Mouse (Mus musculus) embryonic facial prominence, embryonic 14.5 days (tissue): Measurements from ENCODE around the gene Arhgap28. TPM values are rescaled to one million over a fixed set of nuclear protein-coding genes. Genes with fewer than 3 reads are reported as not detected.

Experiments
- ATAC-seq: fragments of 200-750 bp; cut with Nextera tagmentation; 2 replicates; pipeline ENCODE4 v1.8.0; 2017; ENCODE audit warnings: low read depth, moderate number of reproducible peaks, moderate TSS enrichment
- DNase-seq: peaks from one replicate; pipeline ENCODE4 v3.0.0-alpha.2; 2015; ENCODE audit warnings: low spot score
- H3K27ac ChIP-seq: fragments of 300-500 bp; sonication (generic); replicated peaks from 2 replicates; pipeline ENCODE4 v1.5.1; 2014; ENCODE audit warnings: low read depth, mild to moderate bottlenecking, low read length, moderate library complexity
- H3K27me3 ChIP-seq: fragments of 300-500 bp; sonication (generic); replicated peaks from 2 replicates; pipeline ENCODE4 v1.6.1; 2014; ENCODE audit warnings: low read length; ENCODE audit not compliant: control insufficient read depth, insufficient read depth
- H3K36me3 ChIP-seq: fragments of 300-500 bp; sonication (generic); 2 replicates; pipeline ENCODE4 v1.6.1; 2014; ENCODE audit warnings: low read length, mixed read lengths; ENCODE audit not compliant: control insufficient read depth, insufficient read depth
- H3K4me1 ChIP-seq: fragments of 300-500 bp; sonication (generic); 2 replicates; pipeline ENCODE4 v1.6.1; 2014; ENCODE audit warnings: antibody characterized with exemption, low read length; ENCODE audit not compliant: control insufficient read depth, insufficient read depth
- H3K4me2 ChIP-seq: fragments of 300-500 bp; sonication (generic); 2 replicates; pipeline ENCODE4 v1.6.1; 2014; ENCODE audit warnings: low read depth, mild to moderate bottlenecking, low read length, moderate library complexity, mixed read lengths
- H3K4me3 ChIP-seq: fragments of 300-500 bp; sonication (generic); 2 replicates; pipeline ENCODE4 v1.5.1; 2014; ENCODE audit warnings: low read depth, mild to moderate bottlenecking, low read length
- H3K9ac ChIP-seq: fragments of 300-500 bp; sonication (generic); 2 replicates; pipeline ENCODE4 v1.6.1; 2014; ENCODE audit warnings: low read depth, mild to moderate bottlenecking, low read length, moderate library complexity, mixed read lengths
- H3K9me3 ChIP-seq: fragments of 300-500 bp; sonication (generic); 2 replicates; pipeline ENCODE4 v1.6.1; 2016; ENCODE audit warnings: low read length; ENCODE audit not compliant: control insufficient read depth
- WGBS: fragments of 180-500 bp; shearing (Covaris S2); extraction: QIAGEN DNeasy Blood & Tissue Kit; methylation state at CpG from one replicate; pipeline ENCODE4 v1.1.7; 2014; 5-methylcytosine and 5-hydroxymethylcytosine counted together
- polyA plus RNA-seq: library from polyadenylated mRNA; unstranded; fragments of >200 nt; fragmentation: Nextera tagmentation; extraction: Ambion mirVana; gene quantifications from 2 replicates; pipeline ENCODE4 v1.2.1, GENCODE M21; 2014

The Arhgap28 gene
- polyA plus RNA-seq, 1 experiment from 2014 or later = 49.2 TPM

DNA sequence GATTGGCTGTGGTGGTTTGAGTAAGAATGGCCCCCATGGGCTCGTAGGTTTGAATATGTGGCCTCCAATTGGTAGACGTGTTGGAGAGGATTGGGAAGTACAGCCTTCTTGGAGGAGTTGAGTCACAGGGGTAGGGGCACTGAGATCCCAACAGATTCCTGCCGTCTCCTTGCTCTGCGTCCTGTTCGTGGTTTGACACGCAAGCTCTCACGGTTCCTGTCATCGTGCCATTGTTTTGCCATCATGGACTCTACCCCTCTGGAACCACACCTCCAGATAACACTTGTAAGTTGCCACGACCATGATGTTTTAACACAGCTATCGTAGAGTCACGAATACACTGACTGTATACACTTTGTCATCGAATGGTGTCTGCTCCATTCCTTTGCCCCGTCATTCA, 165.0 kb downstream of the Arhgap28 start:
- Histone ChIP-seq H3K4me3 (no peak overlapping the region), H3K36me3 (peaks cover 13% of the 10 kb centered on the region), H3K27me3 (no peaks in the 10 kb centered on the region), H3K4me1 (no peaks in the 10 kb centered on the region), H3K9me3 (peaks cover 8% of the 10 kb centered on the region; the same call in 1 of the 2 replicates), H3K27ac (no peak overlapping the region), H3K9ac (no peak overlapping the region), H3K4me2 (no peak overlapping the region)
- 90% methylated on average over 13 of the region's 13 CpGs for whole genome bisulfite sequencing
- ATAC-seq (no peak), DNase-seq (no peak)

DNA sequence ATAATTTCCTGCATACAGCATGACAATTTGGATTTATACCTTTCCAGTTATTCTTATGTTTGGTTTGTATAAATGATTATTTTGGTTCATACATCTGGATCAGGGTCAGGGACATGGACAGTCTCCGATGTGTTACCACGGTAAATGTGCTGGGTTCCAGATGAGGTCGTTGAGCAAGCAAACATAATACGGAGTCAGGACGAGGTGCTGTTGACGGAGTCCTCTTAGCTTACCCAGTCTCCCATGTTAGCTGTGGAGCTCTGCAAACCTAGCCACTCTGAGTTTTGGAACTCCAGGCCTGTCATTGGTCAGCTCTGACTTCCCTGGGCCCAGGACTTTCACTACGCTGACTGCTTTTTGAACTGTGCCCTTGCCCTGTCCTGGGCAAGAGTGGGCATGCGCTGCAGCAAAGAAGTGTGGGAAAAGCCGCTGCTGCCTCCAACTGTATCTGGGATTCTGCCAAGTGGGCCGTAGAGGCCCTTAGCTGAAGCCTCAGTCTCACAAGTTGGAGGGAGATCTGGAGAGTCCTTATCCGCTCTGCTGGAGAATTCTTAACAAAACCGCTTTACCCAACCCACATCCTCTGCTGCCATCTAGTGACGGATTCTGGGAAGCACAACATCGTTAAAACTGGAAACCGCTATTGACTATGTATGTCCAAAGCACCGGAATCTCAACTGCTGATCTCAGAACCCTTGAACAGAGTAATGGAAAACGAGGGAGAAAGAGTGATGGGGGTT, 166.4 kb downstream of the Arhgap28 start:
- peak; percentile 33; the same call in 1 of the 2 replicates for ATAC-seq
- 60% methylated on average over 17 of the region's 17 CpGs for WGBS

DNA sequence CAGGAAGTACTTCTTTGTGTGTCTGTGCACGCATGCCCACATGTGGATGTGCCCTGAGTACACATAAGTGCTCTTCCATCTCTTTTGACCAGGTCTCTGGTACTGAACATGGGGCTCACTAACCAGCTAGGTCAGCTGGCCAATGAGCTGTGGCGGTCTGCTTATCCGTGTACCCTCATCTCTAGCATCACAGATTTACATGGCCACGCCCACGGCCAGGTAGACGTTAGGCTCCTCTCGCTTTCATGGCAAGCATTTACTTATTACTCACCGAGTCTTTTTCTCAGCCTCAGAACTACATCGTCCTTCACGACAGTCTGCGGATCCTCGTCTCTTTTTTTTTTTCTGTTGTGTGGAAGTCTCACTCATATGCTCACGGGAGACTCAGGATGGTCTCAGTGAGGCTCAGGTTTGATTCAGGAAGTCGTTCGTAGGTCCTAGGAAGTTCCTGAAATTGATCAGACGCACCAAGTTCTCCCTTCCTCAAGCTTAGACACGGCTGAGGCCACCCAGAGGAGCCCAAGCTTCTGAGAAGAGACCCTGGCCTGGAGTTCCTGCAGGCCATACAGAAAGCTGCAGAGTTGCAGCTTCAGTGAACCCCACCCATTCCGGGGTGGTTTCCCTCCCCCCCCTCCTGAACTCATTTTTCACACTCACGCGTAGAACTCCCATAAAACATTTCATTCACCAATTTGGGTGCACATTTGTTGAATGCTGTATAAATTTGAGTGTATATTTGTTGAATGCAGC, 167.6 kb downstream of the Arhgap28 start:
- Histone ChIP-seq H3K4me1 (no peaks in the 10 kb centered on the region), H3K27me3 (no peaks in the 10 kb centered on the region), H3K4me2 (no peak overlapping the region), H3K9ac (no peak overlapping the region), H3K27ac (no peak overlapping the region), H3K4me3 (no peak overlapping the region), H3K9me3 (peaks cover 8% of the 10 kb centered on the region; the same call in 1 of the 2 replicates), H3K36me3 (no peaks in the 10 kb centered on the region)
- WGBS = 96% methylated on average over 20 of the region's 20 CpGs
- no peak for DNase-seq
- no peak for ATAC-seq

More for the DNA sequence above, 166.4 kb downstream of the Arhgap28 start:
- H3K27me3 ChIP-seq = no peaks in the 10 kb centered on the region
- no peak overlapping the region for H3K27ac ChIP-seq
- no peak overlapping the region for H3K4me2 ChIP-seq
- no peaks in the 10 kb centered on the region for H3K4me1 ChIP-seq
- H3K9me3 ChIP-seq = peaks cover 8% of the 10 kb centered on the region; the same call in 1 of the 2 replicates
- 0 out of 2 replicates have a peak overlapping the region, but pooled peaks have one; percentile 45 for H3K9ac ChIP-seq
- peak; percentile 78 for DNase-seq
- H3K4me3 ChIP-seq = no peak overlapping the region
- H3K36me3 ChIP-seq = no peaks in the 10 kb centered on the region

DNA sequence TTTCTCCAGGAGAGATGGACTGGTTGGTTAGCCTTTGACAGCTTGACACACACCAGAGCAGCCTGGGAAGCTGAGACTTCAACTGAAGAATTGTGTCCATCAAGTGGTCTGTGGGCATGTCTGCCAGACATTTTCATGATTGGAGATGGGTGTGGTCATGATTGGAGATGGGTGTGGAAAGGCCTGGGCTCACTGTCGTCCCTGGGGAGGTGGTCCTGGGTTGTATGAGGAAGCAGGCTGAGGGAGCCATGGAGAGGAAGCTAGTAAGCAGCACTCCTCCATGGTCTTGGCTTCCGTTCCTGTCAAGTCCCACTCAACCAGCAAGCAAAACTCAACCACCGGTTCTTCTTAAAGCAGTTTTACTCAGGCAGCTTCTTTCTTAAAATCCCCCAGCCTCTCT, 176.5 kb downstream of the Arhgap28 start:
- no peaks in the 10 kb centered on the region for H3K27me3 ChIP-seq
- DNase-seq (no peak), ATAC-seq (no peak)
- H3K9ac ChIP-seq = no peak overlapping the region
- H3K4me2 ChIP-seq = no peak overlapping the region
- 100% methylated on average over 3 of the region's 3 CpGs for WGBS
- no peaks in the 10 kb centered on the region for H3K4me1 ChIP-seq
- H3K9me3 ChIP-seq = peaks cover 12% of the 10 kb centered on the region
- no peaks in the 10 kb centered on the region for H3K36me3 ChIP-seq
- H3K27ac ChIP-seq = no peak overlapping the region
- H3K4me3 ChIP-seq = no peak overlapping the region

DNA sequence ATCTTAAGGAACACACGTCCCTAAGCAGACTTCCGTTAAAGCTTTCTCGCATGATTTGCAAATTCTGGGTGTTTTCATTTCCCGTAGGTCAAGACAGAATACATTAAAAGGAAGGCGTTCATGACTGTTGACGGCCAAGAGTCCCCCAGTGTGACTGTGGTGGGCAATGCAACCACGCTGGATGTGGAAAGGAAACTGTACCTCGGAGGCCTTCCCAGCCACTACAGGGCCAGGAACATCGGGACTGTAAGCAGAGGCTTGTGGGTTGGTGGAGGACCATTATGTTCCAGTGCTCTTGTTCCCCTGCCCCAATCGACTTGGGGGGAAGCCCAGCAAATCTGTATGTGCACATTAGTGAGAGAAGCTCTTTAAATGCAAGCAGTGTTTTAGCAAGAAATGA, 187.0 kb downstream of the Arhgap28 start:
- H3K4me2 ChIP-seq = no peak overlapping the region
- 0 out of 2 replicates have a peak, but pooled peaks cover 3% of the 10 kb centered on the region for H3K36me3 ChIP-seq
- H3K27me3 ChIP-seq = no peaks in the 10 kb centered on the region
- no peak for ATAC-seq
- DNase-seq = no peak
- H3K27ac ChIP-seq = no peak overlapping the region
- H3K9me3 ChIP-seq = no peaks in the 10 kb centered on the region
- H3K9ac ChIP-seq = no peak overlapping the region
- no peak overlapping the region for H3K4me3 ChIP-seq
- H3K4me1 ChIP-seq = no peaks in the 10 kb centered on the region
- WGBS = 95% methylated on average over 10 of the region's 10 CpGs

DNA sequence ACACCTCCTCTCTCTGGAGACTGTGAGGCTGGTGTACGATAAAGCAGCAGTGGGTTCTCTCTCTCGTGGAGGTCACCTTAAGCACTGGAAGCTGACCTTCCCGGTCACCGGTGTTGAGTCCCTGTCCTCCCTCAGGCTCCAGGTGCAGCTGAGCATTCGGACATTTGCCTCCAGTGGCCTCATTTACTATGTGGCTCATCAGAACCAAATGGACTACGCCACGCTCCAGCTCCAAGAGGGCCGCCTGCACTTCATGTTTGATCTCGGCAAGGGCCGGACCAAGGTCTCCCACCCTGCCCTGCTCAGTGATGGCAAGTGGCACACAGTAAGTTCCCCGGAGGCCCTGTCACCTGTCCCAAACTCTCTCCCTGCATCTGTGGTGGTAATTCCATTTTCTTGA, 188.2 kb downstream of the Arhgap28 start:
- Histone ChIP-seq H3K36me3 (0 out of 2 replicates have a peak, but pooled peaks cover 3% of the 10 kb centered on the region), H3K27ac (no peak overlapping the region), H3K4me1 (no peaks in the 10 kb centered on the region), H3K9me3 (no peaks in the 10 kb centered on the region), H3K27me3 (no peaks in the 10 kb centered on the region), H3K4me2 (no peak overlapping the region), H3K4me3 (no peak overlapping the region), H3K9ac (no peak overlapping the region)
- no peak for ATAC-seq
- no peak for DNase-seq
- 93% methylated on average over 11 of the region's 11 CpGs for WGBS

DNA sequence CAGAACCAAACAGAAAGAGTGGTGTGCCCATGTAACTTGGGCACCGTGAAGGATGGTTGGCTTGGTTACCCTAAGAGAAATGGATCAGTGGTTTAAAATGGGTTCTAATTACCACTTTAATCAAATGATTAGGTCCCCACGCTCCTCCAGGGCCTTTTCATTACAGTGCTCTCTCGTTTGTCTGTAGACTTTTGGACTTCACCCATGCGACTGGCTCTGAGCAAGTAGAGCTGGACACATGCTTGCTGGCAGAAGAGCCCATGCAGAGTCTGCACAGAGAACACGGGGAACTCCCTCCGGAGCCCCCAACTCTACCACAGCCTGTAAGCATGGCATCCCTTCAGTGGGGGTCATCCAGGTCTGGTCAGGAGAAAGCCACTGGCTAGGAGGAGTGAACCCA, 190.3 kb downstream of the Arhgap28 start:
- no peaks in the 10 kb centered on the region for H3K9me3 ChIP-seq
- no peak overlapping the region for H3K27ac ChIP-seq
- H3K9ac ChIP-seq = no peak overlapping the region
- no peak overlapping the region for H3K4me2 ChIP-seq
- 0 out of 2 replicates have a peak, but pooled peaks cover 3% of the 10 kb centered on the region for H3K36me3 ChIP-seq
- DNase-seq (no peak), ATAC-seq (no peak)
- H3K27me3 ChIP-seq = no peaks in the 10 kb centered on the region
- H3K4me1 ChIP-seq = no peaks in the 10 kb centered on the region
- H3K4me3 ChIP-seq = no peak overlapping the region
- 85% methylated on average over 6 of the region's 6 CpGs for WGBS

DNA sequence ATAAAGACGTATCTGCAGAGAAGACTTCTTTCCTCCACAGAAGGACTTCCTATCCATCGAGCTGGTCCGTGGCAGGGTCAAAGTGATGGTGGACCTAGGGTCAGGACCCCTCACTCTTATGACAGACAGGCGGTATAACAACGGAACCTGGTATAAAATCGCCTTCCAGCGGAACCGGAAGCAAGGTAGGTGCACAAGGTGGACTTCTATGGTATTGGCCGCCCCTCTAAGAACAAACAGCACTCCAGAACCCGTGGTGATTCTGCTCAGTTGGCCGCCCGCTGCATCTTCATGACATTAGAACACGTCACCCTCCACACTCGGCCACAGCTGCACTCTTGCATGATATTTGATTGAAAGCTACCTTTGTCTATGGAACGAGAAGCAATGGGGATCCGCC, 194.7 kb downstream of the Arhgap28 start:
- WGBS = 92% methylated on average over 16 of the region's 16 CpGs
- H3K9ac ChIP-seq = no peak overlapping the region
- no peak for DNase-seq

More for the DNA sequence above, 194.7 kb downstream of the Arhgap28 start:
- ATAC-seq = no peak
- no peak overlapping the region for H3K4me2 ChIP-seq
- H3K36me3 ChIP-seq = 0 out of 2 replicates have a peak, but pooled peaks cover 3% of the 10 kb centered on the region
- no peaks in the 10 kb centered on the region for H3K4me1 ChIP-seq
- H3K27ac ChIP-seq = no peak overlapping the region
- no peak overlapping the region for H3K4me3 ChIP-seq
- no peaks in the 10 kb centered on the region for H3K27me3 ChIP-seq
- H3K9me3 ChIP-seq = no peaks in the 10 kb centered on the region
